Mouse (Mus musculus): ENCODE measurements around the gene Bcas2. TPM values are rescaled to one million over a fixed set of nuclear protein-coding genes. Genes with fewer than 3 reads are reported as not detected.

Gene Bcas2
- polyA plus RNA-seq, 1 experiment from 2014 or later = 192 TPM

GRCm38 (mm10) chr3:103145336-103145735, 26.1 kb upstream of the Bcas2 start:
- no peak overlapping the region for H3K27ac ChIP-seq (ENCODE audit: low read depth)
- 0 out of 2 replicates have a peak, but pooled peaks cover 4% of the 10 kb centered on the region for H3K36me3 ChIP-seq (ENCODE audit: insufficient read depth)
- no peak for TF ChIP-seq CTCF (IDR thresholded peaks at IDR 0.05; ENCODE audit: low read depth)
- H3K4me1 ChIP-seq (ENCODE audit: insufficient read depth) = no peaks in the 10 kb centered on the region
- H3K4me3 ChIP-seq (ENCODE audit: low read depth, low read length) = no peak overlapping the region
- H3K9ac ChIP-seq = no peak overlapping the region
- H3K27me3 ChIP-seq (ENCODE audit: insufficient read depth, low read length) = no peaks in the 10 kb centered on the region
- H3K4me2 ChIP-seq = no peak overlapping the region
- WGBS = 70% methylated on average over 2 of the region's 2 CpGs
- ATAC-seq (ENCODE audit: insufficient read depth) = no peak
- H3K9me3 ChIP-seq (ENCODE audit: low read depth, low read length) = no peaks in the 10 kb centered on the region
- no peak for DNase-seq

DNA sequence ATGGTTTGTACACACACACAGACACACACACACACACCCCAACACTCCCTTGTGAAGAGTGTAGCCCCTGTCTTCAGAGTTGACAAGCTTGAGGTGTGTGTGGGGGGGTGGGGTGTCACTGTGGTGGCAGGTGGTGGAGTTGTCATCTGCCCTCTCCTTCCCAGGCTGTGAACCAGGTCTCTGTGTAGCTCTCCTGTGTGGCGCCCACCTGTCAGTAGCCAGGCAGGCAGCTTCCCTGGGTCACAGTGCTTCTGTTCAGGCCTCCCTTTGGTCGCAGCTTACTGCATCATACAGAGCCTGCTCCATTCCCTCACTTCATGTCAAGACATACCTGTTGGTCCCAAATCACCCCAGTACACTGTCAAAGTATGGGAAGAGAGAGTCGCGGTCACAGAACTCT, 25.7 kb upstream of the Bcas2 start:
- no peak overlapping the region for H3K4me3 ChIP-seq (ENCODE audit: low read depth, low read length)
- TF ChIP-seq CTCF (IDR thresholded peaks at IDR 0.05; ENCODE audit: low read depth) = no peak
- H3K4me1 ChIP-seq (ENCODE audit: insufficient read depth) = no peaks in the 10 kb centered on the region
- WGBS = 80% methylated on average over 4 of the region's 4 CpGs
- no peaks in the 10 kb centered on the region for H3K27me3 ChIP-seq (ENCODE audit: insufficient read depth, low read length)
- H3K4me2 ChIP-seq = no peak overlapping the region
- H3K27ac ChIP-seq (ENCODE audit: low read depth) = no peak overlapping the region
- DNase-seq (no peak), ATAC-seq (ENCODE audit: insufficient read depth) (no peak)
- H3K9me3 ChIP-seq (ENCODE audit: low read depth, low read length) = no peaks in the 10 kb centered on the region
- H3K36me3 ChIP-seq (ENCODE audit: insufficient read depth) = 0 out of 2 replicates have a peak, but pooled peaks cover 4% of the 10 kb centered on the region
- no peak overlapping the region for H3K9ac ChIP-seq

- H3K27ac ChIP-seq (ENCODE audit: low read depth) = no peak overlapping the region
- no peak for TF ChIP-seq CTCF (IDR thresholded peaks at IDR 0.05; ENCODE audit: low read depth)
- ATAC-seq (ENCODE audit: insufficient read depth) (no peak), DNase-seq (no peak)
- no peaks in the 10 kb centered on the region for H3K9me3 ChIP-seq (ENCODE audit: low read depth, low read length)
- no peaks in the 10 kb centered on the region for H3K27me3 ChIP-seq (ENCODE audit: insufficient read depth, low read length)
- H3K4me1 ChIP-seq (ENCODE audit: insufficient read depth) = no peaks in the 10 kb centered on the region
- no peak overlapping the region for H3K9ac ChIP-seq
- WGBS = 63% methylated on average over 23 of the region's 23 CpGs
- H3K36me3 ChIP-seq (ENCODE audit: insufficient read depth) = 0 out of 2 replicates have a peak, but pooled peaks cover 4% of the 10 kb centered on the region
- no peak overlapping the region for H3K4me3 ChIP-seq (ENCODE audit: low read depth, low read length)
- no peak overlapping the region for H3K4me2 ChIP-seq
Observed at GRCm38 (mm10) chr3:103146330-103147166, 24.9 kb upstream of the Bcas2 start.

- Histone ChIP-seq H3K27me3 (ENCODE audit: insufficient read depth, low read length) (no peaks in the 10 kb centered on the region), H3K27ac (ENCODE audit: low read depth) (no peak overlapping the region), H3K9ac (no peak overlapping the region), H3K4me3 (ENCODE audit: low read depth, low read length) (no peak overlapping the region), H3K36me3 (ENCODE audit: insufficient read depth) (0 out of 2 replicates have a peak, but pooled peaks cover 4% of the 10 kb centered on the region), H3K4me2 (no peak overlapping the region), H3K4me1 (ENCODE audit: insufficient read depth) (no peaks in the 10 kb centered on the region), H3K9me3 (ENCODE audit: low read depth, low read length) (no peaks in the 10 kb centered on the region)
- ATAC-seq (ENCODE audit: insufficient read depth) (no peak), DNase-seq (no peak)
- TF ChIP-seq CTCF (IDR thresholded peaks at IDR 0.05; ENCODE audit: low read depth) = no peak
- 80% methylated on average over 4 of the region's 4 CpGs for WGBS
Observed at GRCm38 (mm10) chr3:103147775-103148174, 23.7 kb upstream of the Bcas2 start.

GRCm38 (mm10) chr3:103148941-103149340, 22.5 kb upstream of the Bcas2 start:
- no peak for DNase-seq
- Histone ChIP-seq H3K4me3 (ENCODE audit: low read depth, low read length) (no peak overlapping the region), H3K9ac (no peak overlapping the region), H3K4me1 (ENCODE audit: insufficient read depth) (no peaks in the 10 kb centered on the region), H3K36me3 (ENCODE audit: insufficient read depth) (0 out of 2 replicates have a peak, but pooled peaks cover 11% of the 10 kb centered on the region), H3K4me2 (no peak overlapping the region), H3K27ac (ENCODE audit: low read depth) (no peak overlapping the region), H3K9me3 (ENCODE audit: low read depth, low read length) (no peaks in the 10 kb centered on the region), H3K27me3 (ENCODE audit: insufficient read depth, low read length) (no peaks in the 10 kb centered on the region)
- WGBS = 87% methylated on average over 10 of the region's 10 CpGs
- no peak for ATAC-seq (ENCODE audit: insufficient read depth)
- no peak for TF ChIP-seq CTCF (IDR thresholded peaks at IDR 0.05; ENCODE audit: low read depth)

GRCm38 (mm10) chr3:103153761-103154160, 17.7 kb upstream of the Bcas2 start:
- no peak overlapping the region for H3K27ac ChIP-seq (ENCODE audit: low read depth)
- DNase-seq (peak; percentile 11), ATAC-seq (ENCODE audit: insufficient read depth) (no peak)
- peaks cover 22% of the 10 kb centered on the region; the same call in 1 of the 2 replicates for H3K36me3 ChIP-seq (ENCODE audit: insufficient read depth)
- no peak overlapping the region for H3K4me2 ChIP-seq
- H3K27me3 ChIP-seq (ENCODE audit: insufficient read depth, low read length) = no peaks in the 10 kb centered on the region
- TF ChIP-seq CTCF (IDR thresholded peaks at IDR 0.05; ENCODE audit: low read depth) = peak; percentile 58
- H3K4me3 ChIP-seq (ENCODE audit: low read depth, low read length) = no peak overlapping the region
- H3K9ac ChIP-seq = no peak overlapping the region
- no peaks in the 10 kb centered on the region for H3K4me1 ChIP-seq (ENCODE audit: insufficient read depth)
- no peaks in the 10 kb centered on the region for H3K9me3 ChIP-seq (ENCODE audit: low read depth, low read length)

- Histone ChIP-seq H3K9ac (no peak overlapping the region), H3K27me3 (ENCODE audit: insufficient read depth, low read length) (no peaks in the 10 kb centered on the region), H3K4me1 (ENCODE audit: insufficient read depth) (no peaks in the 10 kb centered on the region), H3K36me3 (ENCODE audit: insufficient read depth) (peaks cover 13% of the 10 kb centered on the region; the same call in 1 of the 2 replicates), H3K4me2 (no peak overlapping the region), H3K4me3 (ENCODE audit: low read depth, low read length) (no peak overlapping the region), H3K9me3 (ENCODE audit: low read depth, low read length) (no peaks in the 10 kb centered on the region), H3K27ac (ENCODE audit: low read depth) (no peak overlapping the region)
- TF ChIP-seq CTCF (IDR thresholded peaks at IDR 0.05; ENCODE audit: low read depth) = no peak
- ATAC-seq (ENCODE audit: insufficient read depth) (no peak), DNase-seq (no peak)
- 27% methylated on average over 3 of the region's 3 CpGs for whole genome bisulfite sequencing
Observed at GRCm38 (mm10) chr3:103159232-103159900, 12.1 kb upstream of the Bcas2 start.
